Mouse (Mus musculus) liver, adult 2 months (tissue): ENCODE results near the gene Dus2. TPM values are rescaled to one million over a fixed set of nuclear protein-coding genes. Genes with fewer than 3 reads are reported as not detected.

ENCODE experiments used
- DNase-seq: peaks from one replicate; pipeline ENCODE4 v3.0.0-alpha.2; 2011; ENCODE audit warnings: low read depth, low spot score; ENCODE audit errors: extremely low read depth
- H3K27ac ChIP-seq: fragments of 200-500 bp; replicated peaks from 2 replicates; pipeline ENCODE4 v1.5.1; 2012; ENCODE audit warnings: low read depth, mild to moderate bottlenecking, control low read depth, inconsistent platforms, low read length; ENCODE audit not compliant: insufficient read depth
- H3K27me3 ChIP-seq: fragments of 200-500 bp; 2 replicates; pipeline ENCODE4 v1.6.1; 2012; ENCODE audit warnings: mild to moderate bottlenecking, moderate library complexity, low read length, inconsistent platforms; ENCODE audit not compliant: control insufficient read depth, insufficient read depth
- H3K36me3 ChIP-seq: fragments of 200-500 bp; 2 replicates; pipeline ENCODE4 v1.6.1; 2012; ENCODE audit warnings: low read length, inconsistent platforms; ENCODE audit not compliant: control insufficient read depth, insufficient read depth
- H3K4me1 ChIP-seq: fragments of 200-500 bp; 2 replicates; pipeline ENCODE4 v1.6.1; 2011; ENCODE audit warnings: low read length; ENCODE audit not compliant: control insufficient read depth, insufficient read depth
- H3K4me3 ChIP-seq: fragments of 200-500 bp; 2 replicates; pipeline ENCODE4 v1.5.1; 2011; ENCODE audit warnings: low read depth, mild to moderate bottlenecking, control low read depth, low read length, moderate library complexity; ENCODE audit not compliant: insufficient read depth
- H3K79me2 ChIP-seq: fragments of 200-500 bp; 2 replicates; pipeline ENCODE4 v1.6.1; 2012; ENCODE audit warnings: inconsistent platforms, mild to moderate bottlenecking, low read length, moderate library complexity; ENCODE audit not compliant: control insufficient read depth, insufficient read depth
- H3K9ac ChIP-seq: fragments of 200-500 bp; 2 replicates; pipeline ENCODE4 v1.6.1; 2012; ENCODE audit warnings: low read depth, mild to moderate bottlenecking, control low read depth, inconsistent platforms, low read length
- CTCF ChIP-seq: fragments of 200-500 bp; IDR thresholded peaks from 2 replicates; pipeline ENCODE4 v1.5.1; 2011; ENCODE audit warnings: low read depth, low read length, control low read depth
- POLR2A ChIP-seq: fragments of 200-500 bp; IDR thresholded peaks from 2 replicates; pipeline ENCODE4 v1.6.1; 2011; ENCODE audit warnings: low read length, control low read depth; ENCODE audit not compliant: insufficient read depth; ENCODE audit errors: extremely low read depth
- WGBS: fragments of 180-500 bp; shearing (Covaris S2); methylation state at CpG from one replicate; pipeline ENCODE4 v1.1.7; 2018; 5-methylcytosine and 5-hydroxymethylcytosine counted together
- polyA plus RNA-seq: library from polyadenylated mRNA; depleted of rRNA; stranded (reverse); fragments of >200 nt; gene quantifications from 2 replicates; pipeline ENCODE4 v1.2.3, GENCODE M21; 2012
- total RNA-seq: library from RNA; depleted of rRNA; stranded (reverse); fragments of >200 nt; gene quantifications from 2 replicates; pipeline ENCODE4 v1.2.3, GENCODE M21; 2014

Dus2 gene
- total and polyA plus RNA-seq, 2 experiments = 6.8 to 7.1 TPM

DNA sequence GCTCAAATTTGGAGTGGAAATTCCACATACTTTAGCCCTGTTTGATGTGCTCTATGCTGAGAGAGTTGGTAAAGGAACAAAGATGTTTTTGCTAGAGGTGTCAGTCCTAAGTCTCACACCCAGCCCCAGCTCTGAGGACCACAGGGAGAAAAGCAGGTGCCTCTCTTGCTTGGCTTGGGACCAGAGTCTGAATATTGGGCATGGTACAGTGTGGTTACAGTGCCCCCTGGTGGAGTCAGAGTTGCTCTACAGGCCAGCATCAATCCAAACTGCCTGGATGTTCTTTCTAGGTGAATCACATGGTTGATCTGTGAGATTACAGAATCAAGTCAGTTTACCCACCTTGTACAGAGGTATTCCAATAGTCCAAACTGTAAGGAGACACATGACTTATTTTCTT lies 31.3 kb downstream of the Dus2 start:
- no peaks in the 10 kb centered on the region; the same call in 1 of the 2 replicates for H3K36me3 ChIP-seq
- TF ChIP-seq POLR2A (no peak), CTCF (peak; percentile 87)
- peak; percentile 50 for DNase-seq
- H3K9ac ChIP-seq = no peak overlapping the region
- no peaks in the 10 kb centered on the region for H3K27me3 ChIP-seq
- no peak overlapping the region for H3K27ac ChIP-seq
- H3K4me3 ChIP-seq = no peak overlapping the region
- H3K4me1 ChIP-seq = no peaks in the 10 kb centered on the region
- H3K79me2 ChIP-seq = no peaks in the 10 kb centered on the region

- no peaks in the 10 kb centered on the region for H3K79me2 ChIP-seq
- no peak overlapping the region for H3K4me3 ChIP-seq
- WGBS = 95% methylated on average over 10 of the region's 10 CpGs
- no peak overlapping the region for H3K9ac ChIP-seq
- H3K36me3 ChIP-seq = peaks cover 2% of the 10 kb centered on the region; the same call in 1 of the 2 replicates
- no peaks in the 10 kb centered on the region for H3K4me1 ChIP-seq
- no peak for DNase-seq
- TF ChIP-seq POLR2A (no peak), CTCF (no peak)
- no peaks in the 10 kb centered on the region for H3K27me3 ChIP-seq
- H3K27ac ChIP-seq = no peak overlapping the region
Measured at GRCm38 (mm10) chr8:106038721-106039120, 47.6 kb downstream of the Dus2 start.

- TF ChIP-seq POLR2A (no peak), CTCF (no peak)
- Histone ChIP-seq H3K4me1 (no peaks in the 10 kb centered on the region), H3K4me3 (no peak overlapping the region), H3K27ac (no peak overlapping the region), H3K27me3 (no peaks in the 10 kb centered on the region), H3K36me3 (peaks cover 2% of the 10 kb centered on the region; the same call in 1 of the 2 replicates), H3K9ac (no peak overlapping the region), H3K79me2 (no peaks in the 10 kb centered on the region)
- no peak for DNase-seq
- 89% methylated on average over 4 of the region's 4 CpGs for WGBS
Measured at GRCm38 (mm10) chr8:106039605-106040004, 48.5 kb downstream of the Dus2 start.

DNA sequence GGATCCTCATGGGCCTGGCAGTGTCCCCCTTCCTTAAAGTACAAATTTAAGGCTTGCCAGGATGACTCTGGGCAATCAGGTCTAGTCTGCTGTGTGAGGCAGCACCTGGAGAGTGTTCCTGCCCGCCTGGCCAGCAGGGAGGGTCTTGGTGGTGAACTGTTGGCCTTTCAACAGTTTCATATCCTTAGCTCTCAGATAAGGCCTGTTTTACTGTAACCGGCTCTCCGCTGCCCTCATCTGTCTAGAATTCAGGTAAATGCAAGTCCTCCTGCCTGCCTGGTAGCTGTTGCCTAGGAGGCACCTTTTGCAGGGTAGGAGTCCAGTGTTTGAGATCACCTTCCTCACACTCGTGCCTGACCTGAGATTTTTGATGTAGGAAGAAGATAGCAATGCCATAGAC lies 49.1 kb downstream of the Dus2 start:
- no peak overlapping the region for H3K4me3 ChIP-seq
- H3K27ac ChIP-seq = no peak overlapping the region
- H3K4me1 ChIP-seq = no peaks in the 10 kb centered on the region
- H3K36me3 ChIP-seq = peaks cover 6% of the 10 kb centered on the region; the same call in 1 of the 2 replicates
- H3K9ac ChIP-seq = no peak overlapping the region
- H3K79me2 ChIP-seq = no peaks in the 10 kb centered on the region
- no peaks in the 10 kb centered on the region for H3K27me3 ChIP-seq
- no peak for DNase-seq
- 86% methylated on average over 4 of the region's 4 CpGs for WGBS
- TF ChIP-seq POLR2A (no peak), CTCF (no peak)

DNA sequence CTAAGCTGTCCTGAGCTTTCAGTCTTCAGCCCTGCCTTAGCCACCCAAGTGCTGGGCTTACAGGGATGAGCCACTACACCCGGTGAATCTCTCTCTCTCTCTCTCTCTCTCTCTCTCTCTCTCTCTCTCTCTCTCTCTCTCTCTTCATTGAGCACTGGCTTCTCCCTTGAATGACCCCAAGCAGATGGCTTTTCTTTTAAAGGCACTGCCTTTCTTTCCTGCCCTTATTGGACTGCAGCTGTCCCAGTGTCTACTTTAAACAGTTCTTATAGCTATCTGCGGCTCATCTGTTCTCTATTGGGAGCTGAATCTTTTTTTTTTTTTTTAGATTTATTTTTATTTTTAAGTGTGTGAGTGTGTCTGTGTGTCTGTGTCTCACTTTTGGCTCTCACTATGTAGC lies 51.9 kb downstream of the Dus2 start:
- Histone ChIP-seq H3K4me3 (no peak overlapping the region), H3K4me1 (no peaks in the 10 kb centered on the region), H3K27ac (no peak overlapping the region), H3K79me2 (no peaks in the 10 kb centered on the region), H3K9ac (no peak overlapping the region), H3K27me3 (no peaks in the 10 kb centered on the region), H3K36me3 (peaks cover 6% of the 10 kb centered on the region; the same call in 1 of the 2 replicates)
- TF ChIP-seq CTCF = no peak
- no peak for TF ChIP-seq POLR2A
- DNase-seq = no peak
- 78% methylated on average over 2 of the region's 2 CpGs for whole genome bisulfite sequencing

DNA sequence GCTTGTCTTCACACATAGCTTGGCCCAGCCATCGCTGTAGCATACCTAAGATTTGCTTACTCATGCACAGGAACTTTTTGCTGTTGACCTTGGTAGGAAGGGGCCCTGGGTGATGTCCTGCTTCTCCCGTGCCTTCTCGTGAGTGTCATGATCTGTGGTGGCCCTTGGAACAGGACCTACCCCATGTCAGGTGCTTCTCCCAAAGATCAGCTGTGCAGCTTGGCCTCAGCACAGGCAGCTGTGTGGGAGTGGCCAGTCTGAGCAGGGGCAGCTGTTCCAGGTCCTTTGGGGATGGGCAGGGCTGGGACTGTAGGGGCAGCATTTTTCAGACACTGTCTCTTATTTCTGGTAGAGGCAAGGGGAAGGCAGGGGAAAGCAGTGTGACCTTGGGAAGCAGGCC lies 53.0 kb downstream of the Dus2 start:
- H3K36me3 ChIP-seq = peaks cover 6% of the 10 kb centered on the region; the same call in 1 of the 2 replicates
- no peak overlapping the region for H3K27ac ChIP-seq
- no peak for DNase-seq
- H3K4me3 ChIP-seq = no peak overlapping the region
- whole genome bisulfite sequencing = 77% methylated on average over 3 of the region's 3 CpGs
- TF ChIP-seq CTCF = no peak
- no peak for TF ChIP-seq POLR2A
- no peak overlapping the region for H3K9ac ChIP-seq
- no peaks in the 10 kb centered on the region for H3K4me1 ChIP-seq
- no peaks in the 10 kb centered on the region for H3K79me2 ChIP-seq
- no peaks in the 10 kb centered on the region for H3K27me3 ChIP-seq
